Mouse (Mus musculus): Measurements from ENCODE around the gene Olfr1564. TPM values are rescaled to one million over a fixed set of nuclear protein-coding genes. Genes with fewer than 3 reads are reported as not detected.
"Not testable (repeated sequence)": the region's sequence is repeated elsewhere in the genome, so short reads cannot be mapped to it uniquely, and the experiment has no call there.

Gene Olfr1564
- polyA plus RNA-seq (2016; fragmentation: Nextera tagmentation; extraction: Ambion mirVana) = not detected in 2 replicates

- Histone ChIP-seq H3K9me3 (peaks cover 8% of the 10 kb centered on the region), H3K27me3 (replicated peaks; ENCODE audit: low read depth, poor library complexity, severe bottlenecking) (no peaks in the 10 kb centered on the region), H3K27ac (replicated peaks) (no peak within 1 kb of the TSS), H3K36me3 (replicated peaks) (no peaks in the 10 kb centered on the region), H3K4me3 (no peak within 1 kb of the TSS), H3K4me1 (no peaks in the 10 kb centered on the region)
- no peak for DNase-seq (ENCODE audit: low spot score)
- 82% methylated on average over 2 of the region's 2 CpGs for WGBS
Observed at GRCm38 (mm10) chr17:33221590-33221989, at the start of gene Olfr1564. Olfr1564 (minus strand) TSS chr17:33221690.

GRCm38 (mm10) chr17:33268907-33269306 is 47.4 kb upstream of the Olfr1564 start:
- Histone ChIP-seq H3K4me3 (no peak overlapping the region), H3K27me3 (replicated peaks; ENCODE audit: low read depth, poor library complexity, severe bottlenecking) (no peaks in the 10 kb centered on the region), H3K36me3 (replicated peaks) (no peaks in the 10 kb centered on the region), H3K27ac (replicated peaks) (no peak overlapping the region), H3K9me3 (no peaks in the 10 kb centered on the region; the same call in 1 of the 2 replicates), H3K4me1 (no peaks in the 10 kb centered on the region)
- WGBS = 87% methylated on average over 9 of the region's 9 CpGs
- no peak for DNase-seq (ENCODE audit: low spot score)

GRCm38 (mm10) chr17:33264376-33264775 is 42.9 kb upstream of the Olfr1564 start, which contains the start of gene Olfr63:
Olfr63 (plus strand) TSS chr17:33264676.
- H3K27me3 ChIP-seq (replicated peaks; ENCODE audit: low read depth, poor library complexity, severe bottlenecking) = no peaks in the 10 kb centered on the region
- no peaks in the 10 kb centered on the region for H3K4me1 ChIP-seq
- H3K9me3 ChIP-seq = no peaks in the 10 kb centered on the region
- 77% methylated on average over 1 of the region's 1 CpGs for WGBS
- H3K4me3 ChIP-seq = no peak within 1 kb of the TSS
- no peaks in the 10 kb centered on the region for H3K36me3 ChIP-seq (replicated peaks)
- DNase-seq (ENCODE audit: low spot score) = no peak
- no peak within 1 kb of the TSS for H3K27ac ChIP-seq (replicated peaks)

- no CpG with 5 or more reads among the region's 2 CpGs for WGBS
- DNase-seq (ENCODE audit: low spot score); H3K4me1 ChIP-seq; H3K4me3 ChIP-seq; H3K27ac ChIP-seq (replicated peaks); H3K9me3 ChIP-seq; H3K36me3 ChIP-seq (replicated peaks); H3K27me3 ChIP-seq (replicated peaks; ENCODE audit: low read depth, poor library complexity, severe bottlenecking): not testable (repeated sequence)
Observed at GRCm38 (mm10) chr17:33255319-33255657, 33.8 kb upstream of the Olfr1564 start.

GRCm38 (mm10) chr17:33254530-33255318 is 33.2 kb upstream of the Olfr1564 start, which contains the start of gene Zfp955a:
Zfp955a (minus strand) TSS chr17:33255145.
- WGBS = 49% methylated on average over 1 of the region's 34 CpGs
- not testable (repeated sequence) for H3K36me3 ChIP-seq (replicated peaks); H3K4me1 ChIP-seq; H3K9me3 ChIP-seq; DNase-seq (ENCODE audit: low spot score); H3K27me3 ChIP-seq (replicated peaks; ENCODE audit: low read depth, poor library complexity, severe bottlenecking); H3K27ac ChIP-seq (replicated peaks); H3K4me3 ChIP-seq

GRCm38 (mm10) chr17:33236646-33237045 is 15.2 kb upstream of the Olfr1564 start:
- not testable (repeated sequence) for H3K27ac ChIP-seq (replicated peaks); DNase-seq (ENCODE audit: low spot score); H3K4me3 ChIP-seq; H3K9me3 ChIP-seq; H3K4me1 ChIP-seq; H3K27me3 ChIP-seq (replicated peaks; ENCODE audit: low read depth, poor library complexity, severe bottlenecking)
- H3K36me3 ChIP-seq (replicated peaks) = peaks cover 28% of the 10 kb centered on the region
- 98% methylated on average over 1 of the region's 1 CpGs for WGBS

- WGBS = no CpG with 5 or more reads among the region's 2 CpGs
- DNase-seq (ENCODE audit: low spot score); H3K9me3 ChIP-seq; H3K4me3 ChIP-seq; H3K27ac ChIP-seq (replicated peaks); H3K27me3 ChIP-seq (replicated peaks; ENCODE audit: low read depth, poor library complexity, severe bottlenecking); H3K4me1 ChIP-seq; H3K36me3 ChIP-seq (replicated peaks): not testable (repeated sequence)
Observed at GRCm38 (mm10) chr17:33191002-33191401, 30.5 kb downstream of the Olfr1564 start, which contains the start of gene Olfr239. Olfr239 (plus strand) TSS chr17:33191302.

- H3K27me3 ChIP-seq (replicated peaks; ENCODE audit: low read depth, poor library complexity, severe bottlenecking); DNase-seq (ENCODE audit: low spot score); H3K27ac ChIP-seq (replicated peaks); H3K9me3 ChIP-seq; H3K4me1 ChIP-seq; H3K4me3 ChIP-seq; H3K36me3 ChIP-seq (replicated peaks): not testable (repeated sequence)
- WGBS = 79% methylated on average over 1 of the region's 1 CpGs
Observed at GRCm38 (mm10) chr17:33168147-33168546, 53.3 kb downstream of the Olfr1564 start, which contains the start of gene Olfr55. Olfr55 (plus strand) TSS chr17:33168447.

Other genes with a start within 250 kb of the Olfr1564 start
- 13.1 and 13.3 TPM in 2 replicates for gene Zfp952, start 228.6 kb downstream of the Olfr1564 start, polyA plus RNA-seq (2016; fragmentation: Nextera tagmentation; extraction: Ambion mirVana)
- gene Zfp763, start 188.3 kb downstream of the Olfr1564 start, polyA plus RNA-seq (2016; fragmentation: Nextera tagmentation; extraction: Ambion mirVana) = 15.3 and 18.4 TPM in 2 replicates
- gene 4921501E09Rik, start 153.6 kb downstream of the Olfr1564 start, polyA plus RNA-seq (2016; fragmentation: Nextera tagmentation; extraction: Ambion mirVana) = not detected in 2 replicates
- gene Zfp563, start 132.4 kb downstream of the Olfr1564 start, polyA plus RNA-seq (2016; fragmentation: Nextera tagmentation; extraction: Ambion mirVana) = 7.3 and 7.5 TPM in 2 replicates
- 0.04 TPM in 1 of 2 replicates, not detected in the other for gene Morc2b, start 82.0 kb downstream of the Olfr1564 start, polyA plus RNA-seq (2016; fragmentation: Nextera tagmentation; extraction: Ambion mirVana)
- not detected in 2 replicates for gene Olfr55, start 53.2 kb downstream of the Olfr1564 start, polyA plus RNA-seq (2016; fragmentation: Nextera tagmentation; extraction: Ambion mirVana)
- gene Olfr239, start 30.4 kb downstream of the Olfr1564 start, polyA plus RNA-seq (2016; fragmentation: Nextera tagmentation; extraction: Ambion mirVana) = not detected in 2 replicates
- gene Zfp955a, start 33.5 kb upstream of the Olfr1564 start, polyA plus RNA-seq (2016; fragmentation: Nextera tagmentation; extraction: Ambion mirVana) = 18.4 and 18.5 TPM in 2 replicates
- 0.05 and 0.06 TPM in 2 replicates for gene Olfr63, start 43.0 kb upstream of the Olfr1564 start, polyA plus RNA-seq (2016; fragmentation: Nextera tagmentation; extraction: Ambion mirVana)
- gene Zfp955b, start 67.9 kb upstream of the Olfr1564 start, polyA plus RNA-seq (2016; fragmentation: Nextera tagmentation; extraction: Ambion mirVana) = 10.2 and 11.6 TPM in 2 replicates
- 10.8 and 11.1 TPM in 2 replicates for gene Zfp81, start 137.2 kb upstream of the Olfr1564 start, polyA plus RNA-seq (2016; fragmentation: Nextera tagmentation; extraction: Ambion mirVana)
- 19.9 and 21.1 TPM in 2 replicates for gene Zfp101, start 173.0 kb upstream of the Olfr1564 start, polyA plus RNA-seq (2016; fragmentation: Nextera tagmentation; extraction: Ambion mirVana)
- not detected in 2 replicates for gene Actl9, start 211.2 kb upstream of the Olfr1564 start, polyA plus RNA-seq (2016; fragmentation: Nextera tagmentation; extraction: Ambion mirVana)